Mouse (Mus musculus) right cerebral cortex, postnatal 10 days (tissue): ENCODE data around the gene Olfr810.

Source experiments
- DNase-seq, 2 experiments: peaks; one replicate each; pipeline ENCODE4 v3.0.0; 2021; ENCODE audit warnings: low spot score in 2 of 2

Gene Olfr810

GRCm38 (mm10) chr10:129794817-129795216, at the start of gene Olfr810:
Gene Olfr810 (minus strand): TSS chr10:129794917.
- DNase-seq, result no peak

- no peak for DNase-seq
These were observed 9.6 kb upstream of the Olfr810 start, which contains the start of gene Olfr811 for GRCm38 (mm10) chr10:129804296-129804695. Gene Olfr811 (minus strand): TSS chr10:129804396.

GRCm38 (mm10) chr10:129778123-129778522, 16.6 kb downstream of the Olfr810 start:
- DNase-seq, result no peak

- no peak for DNase-seq
These were observed 20.4 kb downstream of the Olfr810 start, which contains the start of gene Olfr809 for GRCm38 (mm10) chr10:129774338-129774737. Gene Olfr809 (plus strand): TSS chr10:129774638.

GRCm38 (mm10) chr10:129765182-129765581, 29.5 kb downstream of the Olfr810 start, which contains the start of gene Olfr808:
Gene Olfr808 (plus strand): TSS chr10:129765482.
- DNase-seq, result no peak

- DNase-seq, result no peak
These were observed 37.0 kb downstream of the Olfr810 start, which contains the start of gene Olfr807 for GRCm38 (mm10) chr10:129757693-129758092. Gene Olfr807 (minus strand): TSS chr10:129757793.

- no peak for DNase-seq
These were observed 52.9 kb downstream of the Olfr810 start, which contains the start of gene Olfr806 for GRCm38 (mm10) chr10:129741821-129742220. Gene Olfr806 (minus strand): TSS chr10:129741921.
